Mouse (Mus musculus) thymus, postnatal 10 days (tissue): ENCODE measurements around the gene Mtch1.
A peak's percentile ranks its signal among the peaks of the same experiment; 100 is the strongest.
"Not testable (repeated sequence)": the region's sequence is repeated elsewhere in the genome, so short reads cannot be mapped to it uniquely, and the experiment has no call there.

Source experiments
- DNase-seq, 2 experiments: peaks; one replicate each; pipeline ENCODE4 v3.0.0; 2021; ENCODE audit warnings: low spot score in 2 of 2

Mtch1 gene

GRCm38 (mm10) chr17:29347645-29348256, at the start of gene Mtch1:
TSS of gene Mtch1 (minus strand) at chr17:29347934.
- peak; percentile 98 to 99 for DNase-seq

- peak; percentile 63 to 82 for DNase-seq
Measured at GRCm38 (mm10) chr17:29396821-29397242, 49.1 kb upstream of the Mtch1 start.

- DNase-seq: no peak
Measured at GRCm38 (mm10) chr17:29396056-29396799, 48.5 kb upstream of the Mtch1 start.

GRCm38 (mm10) chr17:29395381-29395780, 47.6 kb upstream of the Mtch1 start:
- DNase-seq: peak; percentile 23 to 29

- DNase-seq: not testable (repeated sequence)
Measured at GRCm38 (mm10) chr17:29394761-29395160, 47.0 kb upstream of the Mtch1 start.

- DNase-seq: peak; percentile 27 to 47
Measured at GRCm38 (mm10) chr17:29394106-29394760, 46.5 kb upstream of the Mtch1 start.

GRCm38 (mm10) chr17:29393335-29394089, 45.8 kb upstream of the Mtch1 start:
- DNase-seq: peak; percentile 18 to 29

GRCm38 (mm10) chr17:29391280-29391679, 43.5 kb upstream of the Mtch1 start:
- DNase-seq: no peak

- no peak for DNase-seq
Measured at GRCm38 (mm10) chr17:29388978-29389377, 41.2 kb upstream of the Mtch1 start.

- DNase-seq: no peak
Measured at GRCm38 (mm10) chr17:29385746-29386145, 38.0 kb upstream of the Mtch1 start.

GRCm38 (mm10) chr17:29384850-29385438, 37.2 kb upstream of the Mtch1 start:
- no peak for DNase-seq

- no peak for DNase-seq
Measured at GRCm38 (mm10) chr17:29383923-29384322, 36.2 kb upstream of the Mtch1 start.

- DNase-seq: no peak
Measured at GRCm38 (mm10) chr17:29382417-29382816, 34.7 kb upstream of the Mtch1 start.

- peak; percentile 23 to 76 for DNase-seq
Measured at GRCm38 (mm10) chr17:29381472-29381871, 33.7 kb upstream of the Mtch1 start.

- no peak for DNase-seq
Measured at GRCm38 (mm10) chr17:29380241-29380640, 32.5 kb upstream of the Mtch1 start.

- no peak for DNase-seq
Measured at GRCm38 (mm10) chr17:29378056-29378455, 30.3 kb upstream of the Mtch1 start.

- DNase-seq: no peak
Measured at GRCm38 (mm10) chr17:29375871-29376270, 28.1 kb upstream of the Mtch1 start.

- peak; percentile 83 to 95 for DNase-seq
Measured at GRCm38 (mm10) chr17:29370984-29371723, 23.4 kb upstream of the Mtch1 start.

GRCm38 (mm10) chr17:29368726-29369125, 21.0 kb upstream of the Mtch1 start:
- DNase-seq: no peak

- DNase-seq: no peak
Measured at GRCm38 (mm10) chr17:29365105-29365621, 17.4 kb upstream of the Mtch1 start.

GRCm38 (mm10) chr17:29363109-29363508, 15.4 kb upstream of the Mtch1 start:
- DNase-seq: no peak
